Mouse (Mus musculus) liver, postnatal 0 days (tissue): ENCODE measurements at regions not wholly inside any gene's neighbourhood (a gene's known extent, or its start where the extent isn't known, plus 50 kb on each side); places are given as distances from the start of the nearest gene placed in this dataset.

Experiments used
- CTCF ChIP-seq: sonication (generic); IDR thresholded peaks from 2 replicates; pipeline ENCODE4 v1.5.1; 2016; ENCODE audit warnings: antibody characterized with exemption, low read depth
- EP300 ChIP-seq: IDR thresholded peaks from 2 replicates; pipeline ENCODE4 v1.6.1; 2016; ENCODE audit warnings: antibody characterized with exemption, low read depth, mild to moderate bottlenecking

GRCm38 (mm10) chr5:75826283-75827098 is 151.8 kb downstream of the Kdr start:
- TF ChIP-seq CTCF = no peak
- peak; percentile 68 for TF ChIP-seq EP300
